Mouse (Mus musculus) megakaryocyte, embryonic 14.5 days (primary cell): Measurements from ENCODE around the gene Tex38.

ENCODE experiments used
- FLI1 ChIP-seq: IDR thresholded peaks from 2 replicates; pipeline ENCODE4 v1.6.1; 2012; ENCODE audit warnings: low read length, inconsistent platforms, mixed read lengths
- GATA1 ChIP-seq: IDR thresholded peaks from 3 replicates; pipeline ENCODE4 v1.6.1; 2012; ENCODE audit warnings: mixed read lengths, low read length, inconsistent platforms, borderline replicate concordance

- TF ChIP-seq GATA1, result no peak
- no peak for TF ChIP-seq FLI1
These were observed 32.6 kb downstream of the Tex38 start for GRCm38 (mm10) chr4:115748181-115748580.
